Mouse (Mus musculus) heart, postnatal 0 days (tissue): ENCODE results near the gene Agfg1.

ENCODE experiments used
- CTCF ChIP-seq: IDR thresholded peaks from 2 replicates; pipeline ENCODE4 v1.5.1; 2016; ENCODE audit warnings: antibody characterized with exemption, control low read depth, low read depth
- EP300 ChIP-seq: IDR thresholded peaks from 2 replicates; pipeline ENCODE4 v1.6.1; 2016; ENCODE audit warnings: antibody characterized with exemption, low read depth

DNA sequence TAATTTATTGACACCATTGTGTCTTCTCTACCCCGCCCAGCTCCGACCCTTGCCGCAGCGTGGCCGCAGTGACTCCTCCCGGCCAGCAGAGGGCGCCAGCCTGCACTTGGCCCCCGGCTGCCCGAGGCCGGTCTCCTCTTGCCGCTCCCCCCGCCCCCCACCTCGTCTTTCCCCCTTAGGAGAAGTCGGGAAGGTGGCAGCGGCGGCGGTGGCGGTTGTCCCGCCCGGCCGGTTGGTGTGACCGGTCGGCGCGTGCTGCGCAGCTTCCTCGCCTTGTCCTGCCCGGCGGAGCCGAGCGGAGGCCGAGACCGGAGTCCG, at the start of gene Agfg1:
- peak; percentile 91 for TF ChIP-seq CTCF
- TF ChIP-seq EP300 = 0 out of 2 replicates have a peak, but pooled peaks have one; percentile 24
